8 mouse cellular contexts compared by ENCODE assay signal in genomic region chr1:192092879-192093660, GRCm38 (mm10). TPM values are rescaled to one million over a fixed set of nuclear protein-coding genes. Genes with fewer than 3 reads are reported as not detected.
DNase-seq lines count a peak whose midpoint lies in the region; ATAC-seq lines count a peak whose summit lies in the region.

No protein-coding gene starts in this region.

- peak overlapping the region; percentile 52 for H3K4me3 ChIP-seq in embryonic facial prominence, embryonic 11.5 days (ENCODE audit: low read depth, low read length)
- peak overlapping the region; percentile 67 for H3K4me3 ChIP-seq in limb, embryonic 10.5 days
- H3K4me3 ChIP-seq in midbrain, embryonic 12.5 days: peak overlapping the region; percentile 55

- ATAC-seq in embryonic facial prominence, embryonic 11.5 days (replicated peaks; ENCODE audit: insufficient number of reproducible peaks, low FRiP score, low TSS enrichment, low read depth): peak; percentile 57
- ATAC-seq in granulocyte monocyte progenitor cell, adult 5-6 weeks (replicated peaks; ENCODE audit: poor library complexity, severe bottlenecking): peak; percentile 72
- ATAC-seq in midbrain, embryonic 12.5 days (ENCODE audit: low FRiP score, low read depth): peak; percentile 81

- H3K36me3 ChIP-seq in embryonic facial prominence, embryonic 11.5 days (replicated peaks; ENCODE audit: control insufficient read depth, insufficient read depth, low read depth, low read length): no peaks in the 10 kb centered on the region
- H3K36me3 ChIP-seq in limb, embryonic 10.5 days: peaks cover 3% of the 10 kb centered on the region; the same call in 1 of the 2 replicates
- H3K36me3 ChIP-seq in midbrain, embryonic 12.5 days: no peaks in the 10 kb centered on the region

- peaks cover 7% of the 10 kb centered on the region for H3K27me3 ChIP-seq in embryonic facial prominence, embryonic 11.5 days (ENCODE audit: control insufficient read depth, insufficient read depth, low read length)
- peaks cover 28% of the 10 kb centered on the region for H3K27me3 ChIP-seq in limb, embryonic 10.5 days (ENCODE audit: low read depth, poor library complexity, severe bottlenecking)
- H3K27me3 ChIP-seq in midbrain, embryonic 12.5 days: peaks cover 34% of the 10 kb centered on the region

- no peaks in the 10 kb centered on the region for H3K9me3 ChIP-seq in embryonic facial prominence, embryonic 11.5 days (replicated peaks; ENCODE audit: control insufficient read depth, low read length)
- H3K9me3 ChIP-seq in limb, embryonic 10.5 days (replicated peaks): no peaks in the 10 kb centered on the region
- no peaks in the 10 kb centered on the region for H3K9me3 ChIP-seq in midbrain, embryonic 12.5 days

- H3K27ac ChIP-seq in embryonic facial prominence, embryonic 11.5 days (replicated peaks; ENCODE audit: low read depth, low read length): no peak overlapping the region
- H3K27ac ChIP-seq in limb, embryonic 10.5 days: no peak overlapping the region
- H3K27ac ChIP-seq in midbrain, embryonic 12.5 days (replicated peaks): no peak overlapping the region

- no peak overlapping the region for H3K9ac ChIP-seq in embryonic facial prominence, embryonic 11.5 days (replicated peaks; ENCODE audit: low read length)
- no peak overlapping the region; the same call in 1 of the 2 replicates for H3K9ac ChIP-seq in midbrain, embryonic 12.5 days (replicated peaks)

- WGBS in embryonic facial prominence, embryonic 11.5 days: 30% methylated on average over 16 of the region's 16 CpGs
- 31% methylated on average over 16 of the region's 16 CpGs for WGBS in limb, embryonic 10.5 days
- WGBS in midbrain, embryonic 12.5 days: 30% methylated on average over 16 of the region's 16 CpGs

- peak; percentile 88 for DNase-seq in 416B (ENCODE audit: low read depth)
- DNase-seq in adrenal gland, postnatal 25 days: peak; percentile 81
- DNase-seq in embryonic facial prominence, embryonic 11.5 days (ENCODE audit: low spot score): peak; percentile 88
- DNase-seq in kidney, adult 11 months: peak; percentile 86
- DNase-seq in limb, embryonic 10.5 days (ENCODE audit: low spot score): peak; percentile 73
- DNase-seq in spleen, adult 12 weeks (ENCODE audit: low spot score): peak; percentile 76

- no peaks in the 10 kb centered on the region for H3K4me1 ChIP-seq in embryonic facial prominence, embryonic 11.5 days (ENCODE audit: control insufficient read depth, insufficient read depth, low read length)
- peaks cover 10% of the 10 kb centered on the region for H3K4me1 ChIP-seq in limb, embryonic 10.5 days
- H3K4me1 ChIP-seq in midbrain, embryonic 12.5 days: peaks cover 7% of the 10 kb centered on the region; the same call in 1 of the 2 replicates

- peak overlapping the region; percentile 89 for H3K4me2 ChIP-seq in embryonic facial prominence, embryonic 11.5 days (ENCODE audit: low read depth, low read length)
- peak overlapping the region; percentile 87 for H3K4me2 ChIP-seq in midbrain, embryonic 12.5 days (replicated peaks)

RNA-seq across cellular contexts. Expression of gene Traf5, which starts 0.7 kb away (rescaled TPM):
- 6.1 and 6.6 TPM in 2 replicates for total RNA-seq in adrenal gland, postnatal 25 days (2021)
- 7.6 and 7.8 TPM in 2 replicates for polyA plus RNA-seq in embryonic facial prominence, embryonic 11.5 days (2014; fragmentation: Nextera tagmentation; extraction: Ambion mirVana)
- 4.8 and 6.2 TPM in 2 replicates for total RNA-seq in granulocyte monocyte progenitor cell, adult 5-6 weeks (2014; fragmentation: Nextera tagmentation)
- 2.7 and 4.9 TPM in 2 replicates for total RNA-seq in granulocyte monocyte progenitor cell, adult 5-6 weeks (2017)
- 4.3 and 6.6 TPM in 2 replicates for polyA plus RNA-seq in limb, embryonic 10.5 days (2016; fragmentation: Nextera tagmentation; extraction: Ambion mirVana)
- polyA plus RNA-seq in midbrain, embryonic 12.5 days (2016; fragmentation: Nextera tagmentation; extraction: Ambion mirVana): 4.2 and 4.3 TPM in 2 replicates

RNA-seq across cellular contexts. Expression of gene Rcor3, which starts 44.8 kb away (rescaled TPM):
- total RNA-seq in adrenal gland, postnatal 25 days (2021): 40.6 and 46.7 TPM in 2 replicates
- polyA plus RNA-seq in embryonic facial prominence, embryonic 11.5 days (2014; fragmentation: Nextera tagmentation; extraction: Ambion mirVana): 17.3 and 18.7 TPM in 2 replicates
- 17.0 and 21.9 TPM in 2 replicates for total RNA-seq in granulocyte monocyte progenitor cell, adult 5-6 weeks (2014; fragmentation: Nextera tagmentation)
- 10.0 and 12.5 TPM in 2 replicates for total RNA-seq in granulocyte monocyte progenitor cell, adult 5-6 weeks (2017)
- 14.3 and 18.8 TPM in 2 replicates for polyA plus RNA-seq in limb, embryonic 10.5 days (2016; fragmentation: Nextera tagmentation; extraction: Ambion mirVana)
- 21.3 and 26.1 TPM in 2 replicates for polyA plus RNA-seq in midbrain, embryonic 12.5 days (2016; fragmentation: Nextera tagmentation; extraction: Ambion mirVana)
